Mouse (Mus musculus) frontal cortex, postnatal 36 days (tissue): ENCODE measurements around the gene 4933430I17Rik.
A peak's percentile ranks its signal among the peaks of the same experiment; 100 is the strongest.
"Not testable (repeated sequence)": the region's sequence is repeated elsewhere in the genome, so short reads cannot be mapped to it uniquely, and the experiment has no call there.

Experiments used
- DNase-seq, 2 experiments: peaks; one replicate each; pipeline ENCODE4 v3.0.0; 2022; ENCODE audit warnings: low spot score in 2 of 2

Gene 4933430I17Rik

DNA sequence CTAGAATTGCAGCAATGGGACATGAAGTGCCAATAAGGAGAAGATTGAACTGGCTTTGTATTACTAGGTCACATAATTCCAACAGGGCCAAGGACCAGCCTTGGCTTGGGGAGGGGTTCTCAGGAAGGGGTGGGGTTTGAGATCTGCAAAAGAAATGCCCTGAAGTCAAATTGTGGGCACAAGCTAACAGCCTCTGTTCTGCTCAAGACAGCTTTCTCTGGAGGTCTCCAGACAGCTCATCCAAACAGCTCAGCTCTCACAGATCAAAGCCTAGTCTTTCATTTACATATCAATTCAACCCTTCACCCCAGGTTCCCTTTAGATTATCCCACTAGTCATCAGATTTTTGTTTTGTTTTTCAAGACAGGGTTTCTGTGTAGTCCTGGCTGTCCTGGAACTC is 19.6 kb downstream of the 4933430I17Rik start:
- DNase-seq = no peak

DNA sequence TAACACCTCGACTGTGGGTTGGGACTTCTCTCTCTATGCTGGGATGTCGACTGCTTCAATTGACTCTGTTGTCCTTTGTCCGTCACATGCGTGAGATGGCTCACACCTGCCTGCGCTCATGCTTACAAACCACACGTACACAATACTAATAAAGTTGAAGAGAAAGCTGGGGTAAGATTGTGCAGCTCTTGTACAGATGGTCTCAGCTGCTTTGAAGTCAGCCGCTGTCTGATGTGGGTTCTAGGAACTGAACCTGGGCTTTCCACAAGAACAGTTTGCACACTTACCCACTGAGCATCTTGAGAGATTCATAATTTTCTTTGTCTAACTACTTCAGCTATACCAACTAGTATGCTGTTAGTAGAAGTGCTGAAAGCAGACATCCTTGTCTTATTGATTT is 26.8 kb downstream of the 4933430I17Rik start:
- DNase-seq = no peak

DNA sequence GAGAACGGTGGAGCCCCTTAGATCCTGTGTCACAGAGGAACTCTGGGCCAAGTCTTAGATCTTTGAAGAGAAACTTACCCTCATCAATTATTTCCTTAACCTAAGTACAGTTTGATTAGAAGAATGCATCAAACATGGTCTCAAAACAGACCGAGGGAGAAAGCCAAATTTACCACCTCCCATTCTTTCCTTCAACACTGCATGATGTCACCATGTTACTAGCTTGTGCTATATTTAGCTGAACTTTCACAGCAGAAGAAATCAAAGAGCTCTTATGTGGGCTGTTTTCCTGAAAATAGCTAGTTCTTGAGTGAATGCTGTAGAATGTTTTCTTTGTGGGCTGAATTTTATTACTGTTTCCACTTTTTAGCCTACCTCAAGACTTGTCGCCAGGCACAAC is 32.3 kb downstream of the 4933430I17Rik start:
- DNase-seq = no peak

DNA sequence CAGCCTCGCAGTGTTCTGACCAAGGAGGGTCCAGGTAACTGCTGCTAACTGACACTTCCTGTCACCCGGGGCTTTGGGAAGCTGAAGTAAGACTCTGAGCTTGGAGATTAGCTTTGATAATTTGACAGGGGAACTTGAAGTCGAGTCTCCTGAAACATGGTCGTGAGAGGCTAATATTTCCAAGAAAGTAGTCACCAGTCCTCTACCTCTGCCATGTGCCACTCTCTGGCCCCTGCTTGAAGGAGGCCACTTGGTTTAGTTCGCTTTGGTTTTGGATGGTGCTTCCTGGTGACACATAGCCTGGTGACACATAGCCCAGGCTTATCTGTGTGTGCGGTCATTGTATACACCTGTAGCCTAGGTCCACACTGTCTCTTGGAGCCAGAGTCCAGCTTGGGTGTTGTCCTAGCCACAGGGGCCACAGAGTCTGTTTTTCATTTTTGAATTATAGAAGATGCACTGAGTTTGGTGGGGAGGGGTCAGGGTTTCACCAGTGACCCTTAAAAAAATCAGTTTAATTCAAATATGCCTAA is 34.7 kb downstream of the 4933430I17Rik start, which contains the start of gene Rgs3:
Gene Rgs3 (plus strand): TSS at position 51 of the 533 bp plus-strand sequence.
- no peak for DNase-seq

DNA sequence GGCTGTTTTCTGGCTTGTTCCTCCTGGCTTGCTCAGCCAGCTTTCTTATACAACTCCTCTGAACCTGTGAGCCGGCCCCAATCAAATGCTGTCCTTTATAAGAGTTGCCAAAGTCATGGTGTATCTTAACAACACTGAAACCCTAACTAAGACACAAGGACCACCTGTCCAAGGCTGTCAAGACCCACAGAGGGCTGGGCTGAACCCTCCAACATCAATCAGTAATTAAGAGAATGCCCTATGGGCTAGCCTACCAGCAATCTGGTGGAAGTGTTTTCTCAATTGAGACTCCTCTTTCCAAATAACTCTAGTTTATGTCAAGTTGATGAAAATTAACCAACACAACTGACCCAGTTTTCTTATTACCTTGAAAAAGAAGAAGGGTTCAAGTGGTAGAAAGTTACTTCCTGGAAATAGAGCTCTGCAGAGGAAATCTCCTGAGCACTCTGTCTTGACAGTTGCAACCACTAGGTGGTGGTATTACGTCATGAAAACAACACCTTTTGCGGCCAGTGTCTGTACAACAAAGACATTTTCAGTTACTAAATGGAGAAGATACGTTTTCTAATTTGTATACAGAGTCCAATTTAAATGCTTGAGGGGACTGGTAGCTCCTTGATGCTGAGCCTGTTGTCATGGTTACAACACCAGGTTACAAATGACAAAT is 35.9 kb downstream of the 4933430I17Rik start:
- peak; percentile 71 to 87 for DNase-seq

DNA sequence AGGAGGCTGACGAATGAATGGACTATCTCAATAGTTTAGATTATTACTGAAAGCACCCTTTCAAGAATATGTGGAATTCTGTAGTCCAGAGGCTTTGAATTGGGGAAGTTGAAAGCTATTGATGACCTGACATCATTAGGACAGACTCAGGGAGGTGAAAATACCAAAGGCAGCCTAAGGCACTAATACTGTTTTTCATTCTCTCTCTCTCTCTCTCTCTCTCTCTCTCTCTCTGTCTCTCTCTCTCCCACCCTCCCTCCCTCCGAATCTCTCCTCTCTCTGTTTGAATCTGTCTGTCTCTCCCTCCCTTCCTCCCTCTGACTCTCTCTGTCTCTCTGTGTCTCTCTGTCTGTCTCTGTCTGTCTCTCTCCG is 36.4 kb downstream of the 4933430I17Rik start:
- no peak for DNase-seq

DNA sequence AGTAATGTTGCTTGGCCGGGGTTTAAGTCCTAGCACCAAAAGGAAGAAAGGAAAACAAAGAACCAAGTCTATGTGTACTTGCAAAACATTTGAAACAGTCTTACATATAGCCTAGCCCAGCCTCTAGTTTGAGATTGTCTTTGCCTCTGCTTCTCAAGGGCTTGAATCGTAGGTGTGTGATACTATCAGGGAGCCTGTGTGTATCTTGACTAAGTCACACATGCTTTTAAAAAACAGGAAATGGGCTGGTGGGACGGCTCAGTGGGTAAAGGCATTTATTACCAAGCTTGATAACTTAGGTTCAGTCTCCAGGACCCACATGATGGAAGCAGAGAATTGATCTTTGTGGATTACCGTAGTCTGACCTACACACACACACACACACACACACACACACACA is 36.8 kb downstream of the 4933430I17Rik start:
- no peak for DNase-seq

DNA sequence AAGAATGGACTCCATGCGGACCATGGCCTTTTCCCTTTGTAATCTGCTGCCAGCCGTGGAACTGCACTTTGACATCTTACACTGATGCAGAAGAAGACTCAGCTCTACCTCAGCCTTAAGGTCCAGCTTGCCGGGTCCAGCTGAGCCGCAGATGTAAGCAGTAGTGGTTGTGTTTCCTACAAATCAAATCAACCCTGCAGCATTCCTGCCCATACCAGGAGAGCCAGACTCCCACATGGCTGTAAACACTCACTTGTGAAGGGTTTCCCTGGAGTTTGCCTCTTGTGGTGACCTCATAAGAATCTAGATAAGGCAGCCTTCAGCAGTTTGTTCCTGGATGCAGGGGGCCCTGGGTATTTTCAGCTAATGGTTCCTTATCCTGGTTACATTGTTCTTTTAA is 41.4 kb downstream of the 4933430I17Rik start:
- DNase-seq = no peak

DNA sequence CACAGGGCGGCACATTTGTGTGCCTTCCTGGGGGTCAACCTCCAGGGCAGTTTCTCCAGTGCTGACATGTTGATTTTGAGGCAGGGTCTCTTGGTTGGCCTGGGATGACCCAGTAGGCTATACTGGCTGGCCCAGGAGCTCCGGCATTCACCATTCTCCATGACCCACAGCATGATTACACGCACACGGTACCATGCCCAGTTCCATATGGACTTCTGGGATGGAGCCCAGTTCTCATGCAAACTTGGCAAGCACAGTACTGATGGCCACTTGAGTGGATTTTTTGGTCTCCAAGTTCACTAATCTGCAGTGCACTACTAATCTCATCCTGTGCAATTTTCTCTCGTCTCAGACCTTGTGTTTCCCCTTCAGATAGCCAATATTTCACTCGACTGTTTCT is 42.5 kb downstream of the 4933430I17Rik start:
- DNase-seq = no peak

DNA sequence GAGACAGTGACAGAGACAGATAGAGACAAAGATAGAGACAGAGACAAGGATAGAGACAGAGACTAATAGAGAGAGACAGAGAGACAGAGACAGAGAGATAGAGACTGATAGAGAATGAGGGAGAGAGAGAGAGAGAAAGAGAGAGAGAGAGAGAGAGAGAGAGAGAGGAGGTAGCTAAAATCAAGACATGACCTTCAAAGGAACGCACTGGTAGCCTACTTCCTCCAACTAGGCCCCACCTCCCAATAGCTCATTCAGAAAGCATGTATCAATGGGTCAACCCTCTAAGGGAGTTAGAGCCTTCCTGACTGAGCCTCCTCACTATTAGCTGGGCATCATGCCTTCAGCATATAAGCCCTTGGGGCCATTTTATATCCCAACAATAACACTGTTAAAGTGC is 43.2 kb downstream of the 4933430I17Rik start:
- DNase-seq = no peak

DNA sequence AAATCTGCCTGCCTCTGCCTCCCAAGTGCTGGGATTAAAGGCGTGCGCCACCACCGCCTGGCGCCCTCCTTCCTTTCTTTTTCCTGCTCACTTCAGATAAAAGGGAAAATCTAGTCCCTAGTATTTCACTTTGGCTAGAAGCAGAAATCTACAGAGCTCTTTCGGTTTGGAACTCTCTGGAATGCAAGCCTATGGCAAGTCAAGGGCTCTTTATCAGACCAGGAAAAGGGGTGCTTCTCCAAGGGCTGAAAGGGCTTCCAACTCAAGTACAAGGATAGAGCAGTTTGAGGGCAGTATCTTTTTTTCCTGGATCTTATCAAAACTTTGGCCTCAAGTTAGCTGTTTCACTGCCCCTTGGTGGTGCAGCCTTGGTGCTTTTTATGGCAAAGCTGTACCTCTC is 44.4 kb downstream of the 4933430I17Rik start:
- no peak for DNase-seq

DNA sequence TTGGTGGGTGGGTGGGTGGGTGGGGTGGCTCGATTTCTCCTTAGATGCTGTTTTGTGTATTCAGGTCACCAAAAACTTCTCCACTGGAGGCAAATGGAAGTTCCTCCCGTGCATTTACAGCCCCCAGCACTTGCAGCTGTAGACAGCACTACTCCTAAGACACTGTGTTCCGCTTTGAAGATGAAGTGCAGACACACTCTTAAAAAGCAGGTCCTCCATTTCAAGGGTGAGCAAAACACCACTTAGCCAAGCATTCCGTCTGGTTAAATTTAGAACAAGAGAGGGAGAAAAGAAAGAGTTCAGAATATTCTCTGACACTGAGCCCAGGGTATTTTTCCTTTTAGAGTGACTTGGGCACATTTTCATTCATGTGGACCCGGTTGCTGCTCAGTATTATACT is 44.9 kb downstream of the 4933430I17Rik start:
- DNase-seq = no peak

DNA sequence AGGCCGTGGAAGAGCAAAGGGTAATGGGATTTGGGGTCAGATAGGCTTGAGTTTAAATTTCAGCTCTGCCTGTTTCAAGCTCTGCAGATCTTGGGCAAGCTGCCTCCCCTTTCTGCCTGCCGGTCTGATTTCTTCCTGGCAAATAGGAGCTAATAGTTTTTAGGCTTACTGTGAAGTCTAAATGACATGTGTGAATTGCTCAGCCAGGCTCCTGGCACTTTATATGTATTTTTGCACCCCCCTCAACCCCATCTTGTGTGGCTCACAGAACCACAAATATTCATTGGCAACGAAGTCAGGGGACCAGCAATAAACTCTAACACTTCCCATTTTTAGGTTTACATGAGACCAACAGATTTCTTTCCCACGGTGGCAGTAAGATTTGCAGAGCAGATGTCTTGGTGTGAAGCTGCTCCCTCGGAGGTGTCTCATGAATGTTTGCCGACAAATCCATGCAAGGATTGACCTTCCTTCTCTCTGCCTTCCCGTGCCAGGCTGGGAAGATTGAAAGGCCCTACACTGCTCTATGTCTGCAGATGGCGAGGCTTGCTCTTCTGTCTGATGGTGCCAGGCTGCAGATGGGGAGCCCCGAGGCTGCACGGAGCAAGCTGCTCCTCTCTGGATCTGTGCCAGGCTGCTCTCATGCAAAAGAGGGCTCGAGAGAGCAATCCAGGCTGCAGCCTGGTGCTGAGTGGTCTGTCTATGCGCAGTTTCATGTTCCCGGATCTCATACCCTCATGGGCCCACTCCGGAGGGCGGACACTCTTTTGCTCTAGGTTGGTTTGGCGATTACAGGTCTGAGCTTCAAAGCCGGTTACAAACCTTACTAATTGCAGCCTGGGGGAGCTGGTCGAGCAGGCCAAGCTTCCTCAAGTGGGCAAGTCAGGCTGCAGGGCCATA is 57.4 kb downstream of the 4933430I17Rik start:
- peak; percentile 50 to 66 for DNase-seq

DNA sequence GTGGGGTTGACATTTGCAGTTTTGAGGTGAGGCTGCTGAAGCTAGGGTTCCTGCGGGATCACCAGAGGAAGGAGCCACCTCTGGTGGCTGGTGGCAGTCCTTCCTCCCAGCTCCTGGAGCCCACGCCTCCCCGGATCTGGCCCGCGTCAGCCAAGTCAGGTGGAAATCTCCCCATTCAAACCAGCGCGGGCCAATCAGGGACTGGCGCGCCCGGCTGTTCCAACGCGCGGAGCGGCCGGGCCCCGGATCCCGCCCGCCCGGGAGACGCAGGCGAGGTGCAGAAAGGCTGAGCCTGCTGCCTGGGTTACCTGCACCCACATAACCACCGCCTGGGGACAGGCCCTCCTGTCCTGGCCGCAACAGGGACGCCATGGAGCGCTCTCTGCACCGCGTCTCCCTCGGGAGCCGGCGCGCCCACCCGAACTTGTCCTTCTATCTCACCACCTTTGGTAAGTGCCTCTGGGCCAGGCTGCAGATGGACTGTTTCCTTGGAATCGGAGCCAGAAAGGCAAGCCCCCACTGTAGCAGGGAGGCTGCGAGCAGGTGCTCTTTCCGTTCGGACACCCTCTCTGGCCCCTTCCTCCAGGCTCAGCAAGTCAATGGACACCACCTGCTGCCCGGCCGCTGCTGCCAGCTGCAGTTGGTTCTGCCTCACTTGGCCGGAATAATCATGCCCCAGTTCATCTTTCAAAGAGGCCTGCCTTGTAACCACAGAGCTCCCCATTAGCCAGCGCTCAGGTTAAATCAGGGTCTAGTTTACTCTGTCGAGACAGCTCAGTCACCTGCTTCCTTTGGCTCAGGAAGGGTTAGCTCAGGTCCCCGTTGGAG is 58.3 kb downstream of the 4933430I17Rik start:
- peak; percentile 28 to 40 for DNase-seq

DNA sequence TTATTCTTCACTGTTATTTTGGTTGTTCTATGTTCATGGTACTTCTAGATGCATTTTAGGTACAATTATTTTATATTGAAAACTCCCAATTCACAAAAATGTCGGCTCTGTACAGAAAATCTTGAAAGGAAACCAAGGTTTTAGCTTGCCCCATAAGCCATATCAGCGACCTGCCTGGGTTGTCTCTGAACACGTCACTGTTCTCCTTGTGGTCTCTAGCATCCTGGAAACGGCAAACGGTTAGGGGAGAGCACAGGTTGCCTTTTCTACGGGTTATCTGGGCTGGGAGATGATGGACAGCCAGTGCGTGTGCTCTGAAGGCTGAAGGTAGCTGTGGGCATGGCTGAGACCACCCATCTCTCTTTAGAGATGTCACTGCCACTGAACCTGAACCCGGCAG is 61.9 kb downstream of the 4933430I17Rik start:
- DNase-seq = no peak

DNA sequence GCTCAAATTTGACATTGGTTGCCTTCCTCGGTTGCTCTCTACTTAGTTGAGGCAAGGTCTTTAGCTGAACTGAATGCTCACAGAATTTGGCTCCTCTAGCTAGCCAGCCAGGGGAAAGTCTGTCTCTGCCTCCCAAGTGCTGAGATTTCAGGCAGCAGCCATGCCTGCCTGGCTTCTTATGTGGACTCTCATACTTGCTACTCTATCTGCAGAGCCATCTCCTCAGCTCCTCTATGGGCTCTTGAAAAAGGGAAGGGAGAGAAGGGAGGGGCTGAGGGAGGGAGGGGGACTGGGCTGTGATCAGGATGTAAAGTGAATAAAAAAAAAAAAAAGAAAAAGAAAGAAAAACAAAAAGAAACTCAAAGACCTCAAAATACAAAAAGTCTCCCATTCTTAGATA is 65.7 kb downstream of the 4933430I17Rik start:
- no peak for DNase-seq

DNA sequence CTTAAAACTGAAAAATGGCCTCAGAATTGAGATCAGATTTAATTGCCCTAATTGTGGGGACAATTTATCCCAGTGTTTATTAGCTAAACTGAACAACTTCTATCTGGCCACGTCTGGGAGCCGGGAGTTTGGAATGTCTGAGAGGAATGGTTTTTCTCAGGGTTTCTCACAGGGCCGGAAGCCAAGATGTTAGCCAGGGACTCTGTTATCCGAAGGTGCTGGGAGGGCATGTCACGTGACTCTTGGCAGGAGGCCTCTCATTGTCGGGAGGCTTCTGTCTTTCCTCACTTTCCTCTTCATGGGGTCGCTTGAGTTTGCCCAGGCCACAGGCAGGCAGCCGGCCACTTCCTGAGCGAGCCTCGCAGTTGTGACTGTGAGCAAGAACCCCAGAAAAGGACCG is 66.2 kb downstream of the 4933430I17Rik start:
- DNase-seq = no peak

DNA sequence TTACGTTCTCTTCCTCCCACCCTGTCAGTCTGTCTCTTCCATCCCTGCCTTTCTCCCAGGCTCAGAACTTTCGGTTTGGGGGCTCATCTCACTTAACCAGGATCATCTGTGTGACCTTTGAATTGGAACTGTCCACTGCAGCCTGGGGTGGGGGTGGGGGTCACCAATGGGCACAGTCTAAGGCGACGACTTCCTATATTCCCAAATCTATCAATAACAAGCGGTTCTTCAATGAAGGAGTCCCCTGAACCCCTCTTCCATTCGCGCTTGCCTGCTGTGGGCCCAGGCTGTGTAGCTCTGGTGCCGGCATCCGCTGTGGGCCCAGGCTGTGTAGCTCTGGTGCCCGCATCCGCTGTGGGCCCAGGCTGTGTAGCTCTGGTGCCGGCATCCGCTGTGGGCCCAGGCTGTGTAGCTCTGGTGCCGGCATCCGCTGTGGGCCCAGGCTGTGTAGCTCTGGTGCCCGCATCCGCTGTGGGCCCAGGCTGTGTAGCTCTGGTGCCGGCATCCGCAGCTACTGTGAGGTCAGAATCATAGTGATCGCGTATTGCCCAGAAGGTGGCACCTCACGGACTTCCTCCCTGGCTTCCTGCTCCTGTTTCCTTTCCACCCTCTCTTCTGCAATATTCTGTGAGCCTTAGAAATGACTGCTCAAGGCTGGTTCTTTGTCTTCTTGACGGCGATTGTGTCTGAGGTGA is 68.5 kb downstream of the 4933430I17Rik start:
- DNase-seq = not testable (repeated sequence)

DNA sequence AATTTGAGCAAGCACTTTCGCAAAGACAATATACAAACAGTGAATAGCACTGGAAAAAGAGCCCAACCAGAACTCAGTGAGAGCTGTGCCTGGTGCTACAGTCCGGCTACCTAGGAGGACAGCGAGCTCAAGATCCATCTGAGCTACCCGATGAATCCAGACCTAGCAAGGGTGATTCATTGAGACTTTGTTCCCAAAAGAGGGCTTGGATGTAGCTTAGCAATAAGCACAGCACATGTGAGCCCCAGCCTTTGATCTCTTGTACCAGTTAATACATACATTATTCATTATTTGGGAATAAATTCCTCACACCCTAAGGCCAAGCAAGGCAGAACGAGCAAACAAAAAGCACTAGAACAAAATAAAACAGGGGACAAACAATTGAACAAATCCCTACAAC is 69.3 kb downstream of the 4933430I17Rik start:
- no peak for DNase-seq

DNA sequence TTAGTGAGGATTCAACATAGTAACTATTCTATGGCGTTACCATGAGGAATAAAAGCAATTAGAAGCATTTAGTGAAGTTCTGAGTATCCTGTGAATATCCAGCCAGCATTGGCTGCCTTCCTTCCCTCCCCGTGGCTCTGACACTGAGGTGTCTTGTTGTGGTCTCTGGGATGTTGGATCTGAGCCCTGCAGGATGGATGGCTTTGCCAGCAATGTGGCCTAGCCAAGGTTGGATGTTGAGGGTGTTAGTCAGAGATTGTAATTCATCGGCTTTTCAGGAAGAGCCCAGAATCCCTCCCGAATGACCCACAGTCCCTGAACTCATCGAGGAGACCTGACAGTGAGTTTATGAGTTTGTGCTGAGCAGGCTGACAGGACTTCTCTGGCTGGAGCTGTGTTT is 70.9 kb downstream of the 4933430I17Rik start:
- DNase-seq = no peak
